Mouse (Mus musculus): ENCODE measurements around the gene Rprd2. TPM values are rescaled to one million over a fixed set of nuclear protein-coding genes. Genes with fewer than 3 reads are reported as not detected.

The Rprd2 gene
- 12.9 and 15.0 TPM in 2 replicates for polyA plus RNA-seq (2015; fragmentation: Nextera tagmentation; extraction: Ambion mirVana)

DNA sequence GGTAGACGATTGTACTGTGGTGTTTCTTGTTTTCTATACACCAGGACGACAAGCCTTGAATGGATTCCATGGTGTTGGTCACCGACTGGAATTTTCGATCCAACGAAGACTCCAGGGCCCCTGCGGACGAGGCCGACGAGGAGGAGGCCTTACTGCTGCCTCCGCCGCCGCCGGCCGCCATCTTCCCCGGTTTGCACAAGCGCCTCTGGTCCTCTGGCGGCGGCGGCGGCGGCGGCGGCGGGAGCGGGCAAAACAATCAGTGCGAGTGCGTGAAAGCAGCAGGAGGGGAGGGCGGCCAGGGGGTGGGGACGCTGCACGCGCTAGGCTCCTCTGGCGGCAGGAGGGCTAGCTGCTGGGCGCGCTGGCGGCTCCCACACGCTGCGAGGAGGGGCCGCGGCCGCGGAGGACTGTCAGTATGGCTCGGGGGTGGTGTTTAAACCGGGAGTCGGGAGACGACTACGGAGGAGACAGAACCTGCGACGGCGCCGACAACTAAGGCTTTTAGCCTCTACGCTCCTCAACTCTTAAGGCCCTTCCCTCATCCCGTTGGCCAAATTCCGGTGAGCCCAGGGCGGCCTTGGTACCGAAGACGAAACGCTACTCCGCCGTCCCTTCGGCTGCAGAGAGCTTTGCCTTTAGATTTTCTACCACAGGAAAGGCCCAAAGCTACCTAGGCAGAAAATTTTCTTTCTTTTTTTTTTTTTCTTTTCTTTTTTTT lies at the start of gene Rprd2:
Gene Rprd2 (minus strand): TSS at position 293 of the 718 bp plus-strand sequence.

GRCm38 (mm10) chr3:95855502-95856089 lies 36.9 kb upstream of the Rprd2 start, which contains the start of gene Prpf3:
Gene Prpf3 (minus strand): TSS chr3:95855885.

GRCm38 (mm10) chr3:95760106-95760505 lies 58.6 kb downstream of the Rprd2 start, which contains the start of gene Tars2:
Gene Tars2 (minus strand): TSS chr3:95760206.

DNA sequence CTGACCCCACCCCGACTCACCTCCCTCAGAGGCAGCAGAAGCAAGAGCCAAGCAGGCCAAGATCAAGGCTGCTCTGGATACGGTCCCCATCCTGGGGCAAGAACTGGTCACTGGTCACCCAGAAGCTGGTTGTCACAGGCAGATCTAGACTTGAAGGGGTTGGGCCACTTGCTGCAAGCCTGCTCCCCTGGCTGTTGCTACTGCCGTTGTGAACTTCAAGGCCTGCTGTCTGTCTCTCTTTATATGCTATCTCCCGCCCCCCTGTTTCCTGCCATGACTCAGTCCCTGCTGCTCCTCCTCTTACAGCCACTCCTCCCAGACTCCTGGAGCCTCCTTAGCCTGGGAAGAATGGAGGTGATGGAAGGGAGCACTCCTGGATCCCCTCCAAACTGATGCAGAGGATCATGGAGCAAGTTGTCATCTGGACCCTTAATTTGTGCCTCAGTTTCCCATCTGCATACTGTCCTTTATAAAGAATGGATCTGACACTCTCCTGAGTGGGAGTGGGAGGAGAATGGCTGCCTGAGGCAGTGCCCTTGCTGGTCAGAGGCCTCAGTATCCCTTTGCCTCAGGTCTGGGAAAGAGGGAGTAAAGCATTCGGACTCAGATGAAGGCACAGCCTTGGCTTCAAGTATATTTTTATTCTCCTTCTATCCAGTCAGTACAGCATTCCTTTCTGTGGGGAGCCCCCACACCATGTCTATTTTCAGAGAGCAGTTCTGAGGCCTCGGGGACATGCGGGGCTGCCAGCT lies 79.1 kb downstream of the Rprd2 start, which contains the start of gene Ecm1:
Gene Ecm1 (minus strand): TSS at position 217 of the 752 bp plus-strand sequence.

Small RNA genes lying within 50 kb of the gene (microRNA-seq; reads per million reads assigned to microRNA genes)
- gene Mir7014, result not detected

Other genes with a start within 250 kb of the Rprd2 start
- gene Golph3l, start 229.9 kb downstream of the Rprd2 start, polyA plus RNA-seq (2015; fragmentation: Nextera tagmentation; extraction: Ambion mirVana), result 18.9 and 19.6 TPM in 2 replicates
- gene Ensa, start 193.9 kb downstream of the Rprd2 start, polyA plus RNA-seq (2015; fragmentation: Nextera tagmentation; extraction: Ambion mirVana), result 52.4 and 53.0 TPM in 2 replicates
- gene Mcl1, start 160.1 kb downstream of the Rprd2 start, polyA plus RNA-seq (2015; fragmentation: Nextera tagmentation; extraction: Ambion mirVana), result 77.6 and 86.5 TPM in 2 replicates
- 43.0 and 48.2 TPM in 2 replicates for gene Adamtsl4, start 130.9 kb downstream of the Rprd2 start, polyA plus RNA-seq (2015; fragmentation: Nextera tagmentation; extraction: Ambion mirVana)
- 328 and 381 TPM in 2 replicates for gene Ecm1, start 79.3 kb downstream of the Rprd2 start, polyA plus RNA-seq (2015; fragmentation: Nextera tagmentation; extraction: Ambion mirVana)
- gene Tars2, start 58.7 kb downstream of the Rprd2 start, polyA plus RNA-seq (2015; fragmentation: Nextera tagmentation; extraction: Ambion mirVana), result 24.8 and 26.5 TPM in 2 replicates
- 15.3 and 16.2 TPM in 2 replicates for gene Prpf3, start 37.0 kb upstream of the Rprd2 start, polyA plus RNA-seq (2015; fragmentation: Nextera tagmentation; extraction: Ambion mirVana)
- gene Mrps21, start 52.7 kb upstream of the Rprd2 start, polyA plus RNA-seq (2015; fragmentation: Nextera tagmentation; extraction: Ambion mirVana), result 288 and 312 TPM in 2 replicates
- gene Ciart, start 63.4 kb upstream of the Rprd2 start, polyA plus RNA-seq (2015; fragmentation: Nextera tagmentation; extraction: Ambion mirVana), result 3.9 and 4.4 TPM in 2 replicates
- gene BC028528, start 73.1 kb upstream of the Rprd2 start, polyA plus RNA-seq (2015; fragmentation: Nextera tagmentation; extraction: Ambion mirVana), result 20.5 and 32.2 TPM in 2 replicates
- gene Aph1a, start 75.1 kb upstream of the Rprd2 start, polyA plus RNA-seq (2015; fragmentation: Nextera tagmentation; extraction: Ambion mirVana), result 35.9 and 36.7 TPM in 2 replicates
- 13.1 and 14.6 TPM in 2 replicates for gene Car14, start 85.8 kb upstream of the Rprd2 start, polyA plus RNA-seq (2015; fragmentation: Nextera tagmentation; extraction: Ambion mirVana)
- 71.5 and 95.6 TPM in 2 replicates for gene Anp32e, start 110.4 kb upstream of the Rprd2 start, polyA plus RNA-seq (2015; fragmentation: Nextera tagmentation; extraction: Ambion mirVana)
- gene Plekho1, start 177.1 kb upstream of the Rprd2 start, polyA plus RNA-seq (2015; fragmentation: Nextera tagmentation; extraction: Ambion mirVana), result 100 and 115 TPM in 2 replicates
- gene Vps45, start 239.6 kb upstream of the Rprd2 start, polyA plus RNA-seq (2015; fragmentation: Nextera tagmentation; extraction: Ambion mirVana), result 24.9 and 26.9 TPM in 2 replicates

All from urinary bladder, postnatal 0 days (tissue).